Mouse (Mus musculus): Measurements from ENCODE around the gene Ptprj. TPM values are rescaled to one million over a fixed set of nuclear protein-coding genes. Genes with fewer than 3 reads are reported as not detected.

The Ptprj gene
- total and polyA plus RNA-seq, 2 experiments from 2014 or later, result 4.7 to 37.8 TPM

DNA sequence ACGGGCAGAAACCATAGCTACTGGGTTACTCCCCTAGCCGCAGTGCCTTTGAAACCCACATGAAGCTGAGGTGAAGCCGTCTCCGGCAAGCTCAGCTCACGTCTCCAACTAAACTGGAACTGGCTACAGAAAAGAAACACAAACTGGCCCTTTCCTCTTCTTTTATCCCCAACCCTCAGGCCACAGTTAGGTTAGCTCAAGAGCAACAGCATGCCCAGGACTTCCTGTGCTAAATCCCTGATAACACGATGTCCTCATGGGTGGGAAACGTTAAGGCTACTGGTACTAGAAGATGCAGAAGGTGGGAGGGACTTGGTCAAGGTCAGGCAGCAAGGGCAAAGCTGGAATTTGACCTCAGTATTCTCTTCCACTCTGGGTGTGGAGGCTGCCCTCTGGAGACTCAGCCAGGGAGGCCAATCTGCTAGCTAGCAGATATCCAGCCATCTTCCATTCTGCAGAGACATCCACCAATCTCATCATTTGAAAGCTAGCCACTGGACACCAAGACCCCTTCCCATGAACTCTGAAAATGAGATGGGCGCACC, 18.2 kb downstream of the Ptprj start:
- Histone ChIP-seq H3K4me3 (ENCODE audit: low read length) (no peak overlapping the region), H3K4me2 (ENCODE audit: low read depth, low read length) (no peak overlapping the region), H3K9me3 (ENCODE audit: low read length) (no peaks in the 10 kb centered on the region), H3K36me3 (ENCODE audit: insufficient read depth, low read length) (no peaks in the 10 kb centered on the region), H3K27me3 (ENCODE audit: insufficient read depth, low read length) (no peaks in the 10 kb centered on the region), H3K27ac (no peak overlapping the region), H3K9ac (replicated peaks; ENCODE audit: low read length) (no peak overlapping the region), H3K4me1 (ENCODE audit: insufficient read depth, low read length) (peaks cover 25% of the 10 kb centered on the region; the same call in 1 of the 2 replicates)
- no peak for DNase-seq (ENCODE audit: low spot score)
- no peak for ATAC-seq
- WGBS, result 82% methylated on average over 8 of the region's 8 CpGs
- no peak for TF ChIP-seq CTCF (IDR thresholded peaks at IDR 0.05; ENCODE audit: low read depth)

DNA sequence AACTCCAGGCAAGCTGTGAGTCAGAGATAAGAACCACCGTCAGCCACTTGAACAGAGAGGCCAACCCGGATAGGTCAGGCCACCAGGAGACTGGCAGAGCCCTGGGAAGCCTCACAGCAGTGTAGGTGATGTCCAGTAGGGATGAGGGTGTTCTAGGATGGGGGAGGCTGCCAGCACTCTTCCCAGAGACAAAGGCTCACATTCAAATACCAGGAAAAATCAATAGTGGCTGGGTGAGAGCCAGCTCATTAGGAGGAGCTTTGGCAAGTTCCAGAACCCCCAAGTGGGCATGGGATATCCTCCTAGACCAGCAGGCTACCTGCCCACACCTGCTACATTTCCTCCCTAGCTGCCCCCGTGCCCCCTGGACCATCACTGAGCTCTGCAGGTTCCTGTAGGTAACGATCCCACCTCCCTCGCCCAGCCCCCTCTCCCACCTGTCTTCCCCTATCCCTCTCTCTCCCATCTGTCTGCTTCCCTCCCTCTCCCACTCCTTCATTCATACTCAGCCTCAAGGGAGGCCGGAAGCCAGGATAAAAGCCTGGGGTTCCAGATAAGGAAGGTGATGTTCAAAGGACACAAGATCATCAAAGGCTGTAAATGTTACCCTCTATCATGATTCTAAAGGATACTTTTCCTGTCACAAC, 20.1 kb downstream of the Ptprj start:
- 62% methylated on average over 6 of the region's 6 CpGs for WGBS

DNA sequence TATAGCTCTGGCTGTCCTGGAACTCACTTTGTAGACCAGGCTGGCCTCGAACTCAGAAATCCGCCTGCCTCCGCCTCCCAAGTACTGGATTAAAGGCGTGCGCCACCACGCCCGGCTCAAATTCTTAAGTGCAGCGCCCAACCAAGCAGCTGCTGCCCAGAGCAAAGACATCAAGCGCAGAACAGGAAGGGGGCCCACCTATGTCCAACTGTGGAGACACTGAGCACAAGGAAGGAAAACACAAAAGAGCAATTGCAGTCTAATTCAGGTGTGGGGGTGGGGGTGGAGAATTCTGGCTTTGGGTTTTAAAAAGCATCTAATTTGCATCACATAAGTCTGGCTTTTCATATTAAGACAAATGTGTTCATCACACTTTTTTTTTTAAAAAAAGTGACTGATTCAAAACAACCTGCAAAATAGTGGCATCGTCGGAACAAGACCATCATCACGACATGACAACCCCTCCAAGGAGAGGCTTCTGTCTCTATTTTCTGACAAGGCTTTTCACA, 20.7 kb downstream of the Ptprj start:
- Histone ChIP-seq H3K4me3 (ENCODE audit: low read length) (no peak overlapping the region), H3K4me1 (ENCODE audit: insufficient read depth, low read length) (peaks cover 8% of the 10 kb centered on the region; the same call in 1 of the 2 replicates), H3K9ac (replicated peaks; ENCODE audit: low read length) (no peak overlapping the region), H3K27me3 (ENCODE audit: insufficient read depth, low read length) (no peaks in the 10 kb centered on the region), H3K9me3 (ENCODE audit: low read length) (no peaks in the 10 kb centered on the region), H3K4me2 (ENCODE audit: low read depth, low read length) (no peak overlapping the region), H3K36me3 (ENCODE audit: insufficient read depth, low read length) (no peaks in the 10 kb centered on the region), H3K27ac (no peak overlapping the region)
- no peak for ATAC-seq
- no peak for DNase-seq (ENCODE audit: low spot score)
- TF ChIP-seq CTCF (IDR thresholded peaks at IDR 0.05; ENCODE audit: low read depth), result no peak
- 78% methylated on average over 12 of the region's 12 CpGs for WGBS

More for the DNA sequence above, 20.1 kb downstream of the Ptprj start:
- ATAC-seq (peak; percentile 60; the same call in 1 of the 2 replicates), DNase-seq (ENCODE audit: low spot score) (no peak)
- Histone ChIP-seq H3K36me3 (ENCODE audit: insufficient read depth, low read length) (no peaks in the 10 kb centered on the region), H3K9me3 (ENCODE audit: low read length) (no peaks in the 10 kb centered on the region), H3K4me3 (ENCODE audit: low read length) (no peak overlapping the region), H3K4me1 (ENCODE audit: insufficient read depth, low read length) (peaks cover 10% of the 10 kb centered on the region; the same call in 1 of the 2 replicates), H3K27ac (peak overlapping the region; percentile 58; the same call in 1 of the 2 replicates), H3K4me2 (ENCODE audit: low read depth, low read length) (no peak overlapping the region), H3K9ac (replicated peaks; ENCODE audit: low read length) (no peak overlapping the region), H3K27me3 (ENCODE audit: insufficient read depth, low read length) (no peaks in the 10 kb centered on the region)
- TF ChIP-seq CTCF (IDR thresholded peaks at IDR 0.05; ENCODE audit: low read depth), result no peak

DNA sequence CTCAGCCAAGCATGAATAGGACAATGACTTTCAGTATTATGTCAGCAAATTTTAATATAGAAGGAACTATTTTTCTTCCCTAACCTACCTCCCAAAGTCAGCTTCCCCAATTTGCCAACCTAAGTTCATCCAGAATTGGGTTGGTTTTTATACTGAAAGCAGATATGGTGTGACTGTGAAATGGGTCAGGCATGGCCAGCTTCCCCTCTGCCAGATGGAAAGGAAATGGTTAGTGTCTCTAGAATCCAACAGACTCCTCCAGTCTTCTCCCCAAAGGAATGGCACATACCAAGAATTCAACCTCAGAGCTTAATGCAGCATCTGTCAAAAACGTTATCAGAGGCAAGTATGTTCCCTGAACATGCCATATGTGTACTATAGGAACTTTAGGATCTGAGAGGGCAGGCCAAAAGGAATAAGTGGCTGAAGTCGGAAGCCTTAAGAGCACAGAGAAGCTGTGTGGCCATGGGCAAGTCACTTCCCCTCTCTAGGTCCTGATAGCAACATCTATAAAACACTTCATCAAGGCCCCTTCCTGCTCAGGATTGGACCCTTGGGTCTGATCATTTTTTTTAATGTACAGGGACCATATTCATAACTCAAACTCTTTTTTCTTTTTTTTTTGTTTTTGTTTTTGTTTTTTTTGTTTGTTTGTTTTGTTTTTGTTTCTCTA, 21.3 kb downstream of the Ptprj start:
- WGBS, result 71% methylated on average over 2 of the region's 2 CpGs
- Histone ChIP-seq H3K36me3 (ENCODE audit: insufficient read depth, low read length) (no peaks in the 10 kb centered on the region), H3K9me3 (ENCODE audit: low read length) (no peaks in the 10 kb centered on the region), H3K9ac (replicated peaks; ENCODE audit: low read length) (no peak overlapping the region), H3K4me3 (ENCODE audit: low read length) (no peak overlapping the region), H3K4me2 (ENCODE audit: low read depth, low read length) (no peak overlapping the region), H3K27ac (no peak overlapping the region), H3K27me3 (ENCODE audit: insufficient read depth, low read length) (no peaks in the 10 kb centered on the region), H3K4me1 (ENCODE audit: insufficient read depth, low read length) (peaks cover 8% of the 10 kb centered on the region; the same call in 1 of the 2 replicates)
- no peak for DNase-seq (ENCODE audit: low spot score)
- no peak for TF ChIP-seq CTCF (IDR thresholded peaks at IDR 0.05; ENCODE audit: low read depth)
- ATAC-seq, result no peak

DNA sequence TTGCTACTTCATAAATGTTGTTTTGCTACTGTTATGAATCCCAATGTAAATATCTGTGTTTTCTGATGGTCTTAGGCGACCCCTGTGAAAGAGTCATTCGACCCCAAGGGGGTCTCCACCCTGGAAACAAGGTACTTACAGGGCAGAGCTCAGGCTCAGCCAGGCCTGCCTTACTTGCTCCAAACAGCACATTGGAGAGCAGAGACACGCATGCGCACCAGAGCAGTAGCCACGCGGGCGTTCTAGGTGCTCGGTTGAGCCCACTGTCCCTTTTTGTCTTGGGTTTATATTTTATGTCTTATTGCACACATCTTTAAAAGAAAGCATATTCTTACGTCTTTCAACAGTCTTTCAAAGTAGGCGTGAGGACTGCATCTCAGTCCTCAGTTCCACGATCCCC, 22.1 kb downstream of the Ptprj start:
- no peaks in the 10 kb centered on the region for H3K36me3 ChIP-seq (ENCODE audit: insufficient read depth, low read length)
- no peak overlapping the region for H3K4me2 ChIP-seq (ENCODE audit: low read depth, low read length)
- DNase-seq (ENCODE audit: low spot score) (no peak), ATAC-seq (no peak)
- H3K9me3 ChIP-seq (ENCODE audit: low read length), result no peaks in the 10 kb centered on the region
- H3K4me1 ChIP-seq (ENCODE audit: insufficient read depth, low read length), result peaks cover 8% of the 10 kb centered on the region; the same call in 1 of the 2 replicates
- no peak for TF ChIP-seq CTCF (IDR thresholded peaks at IDR 0.05; ENCODE audit: low read depth)
- H3K27ac ChIP-seq, result no peak overlapping the region
- no peak overlapping the region for H3K4me3 ChIP-seq (ENCODE audit: low read length)
- WGBS, result 87% methylated on average over 11 of the region's 11 CpGs
- H3K9ac ChIP-seq (replicated peaks; ENCODE audit: low read length), result no peak overlapping the region
- no peaks in the 10 kb centered on the region for H3K27me3 ChIP-seq (ENCODE audit: insufficient read depth, low read length)

DNA sequence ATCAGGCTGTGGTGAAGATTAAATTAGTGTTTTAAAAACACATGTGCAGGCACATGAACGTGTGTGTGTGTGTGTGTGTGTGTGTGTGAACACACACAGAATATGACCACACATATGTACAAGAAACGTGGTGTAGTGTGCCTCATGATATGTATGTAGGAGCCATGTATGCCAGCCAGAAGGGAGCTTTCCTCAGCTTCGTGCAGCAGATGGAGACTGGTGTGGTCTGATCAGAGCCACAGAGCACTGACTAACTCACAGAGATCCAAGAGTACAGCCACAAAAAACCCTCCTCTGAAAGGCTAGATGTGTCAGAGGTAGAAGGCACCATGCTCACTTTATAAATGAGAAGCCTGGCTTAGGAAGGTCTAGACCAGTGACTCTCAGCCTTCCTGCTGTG, 22.5 kb downstream of the Ptprj start:
- WGBS, result 76% methylated on average over 3 of the region's 3 CpGs
- H3K4me1 ChIP-seq (ENCODE audit: insufficient read depth, low read length), result peaks cover 8% of the 10 kb centered on the region; the same call in 1 of the 2 replicates
- ATAC-seq, result no peak

More for the DNA sequence above, 22.5 kb downstream of the Ptprj start:
- no peak overlapping the region for H3K4me3 ChIP-seq (ENCODE audit: low read length)
- no peaks in the 10 kb centered on the region for H3K36me3 ChIP-seq (ENCODE audit: insufficient read depth, low read length)
- no peaks in the 10 kb centered on the region for H3K27me3 ChIP-seq (ENCODE audit: insufficient read depth, low read length)
- no peaks in the 10 kb centered on the region for H3K9me3 ChIP-seq (ENCODE audit: low read length)
- H3K4me2 ChIP-seq (ENCODE audit: low read depth, low read length), result no peak overlapping the region
- H3K27ac ChIP-seq, result no peak overlapping the region
- no peak overlapping the region for H3K9ac ChIP-seq (replicated peaks; ENCODE audit: low read length)
- no peak for TF ChIP-seq CTCF (IDR thresholded peaks at IDR 0.05; ENCODE audit: low read depth)
- DNase-seq (ENCODE audit: low spot score), result no peak
